Mouse (Mus musculus) liver, embryonic 12.5 days (tissue): ENCODE results near the gene Plpp1. TPM values are rescaled to one million over a fixed set of nuclear protein-coding genes. Genes with fewer than 3 reads are reported as not detected.

ENCODE experiments used
- ATAC-seq: fragments of 200-750 bp; cut with Nextera tagmentation; 2 replicates; pipeline ENCODE4 v1.8.0; 2017; ENCODE audit warnings: moderate number of reproducible peaks, mild to moderate bottlenecking, moderate library complexity
- H3K27ac ChIP-seq: fragments of 300-500 bp; sonication (generic); 2 replicates; pipeline ENCODE4 v1.5.1; 2016; ENCODE audit warnings: mild to moderate bottlenecking
- H3K27me3 ChIP-seq: fragments of 300-500 bp; sonication (generic); replicated peaks from 2 replicates; pipeline ENCODE4 v1.6.1; 2016; ENCODE audit warnings: mild to moderate bottlenecking, moderate library complexity
- H3K36me3 ChIP-seq: fragments of 300-500 bp; sonication (generic); 2 replicates; pipeline ENCODE4 v1.6.1; 2016; ENCODE audit warnings: mild to moderate bottlenecking, moderate library complexity
- H3K4me1 ChIP-seq: fragments of 300-500 bp; sonication (generic); 2 replicates; pipeline ENCODE4 v1.6.1; 2016
- H3K4me2 ChIP-seq: fragments of 300-500 bp; sonication (generic); 2 replicates; pipeline ENCODE4 v1.6.1; 2016; ENCODE audit warnings: mild to moderate bottlenecking, moderate library complexity
- H3K4me3 ChIP-seq: fragments of 300-500 bp; sonication (generic); 2 replicates; pipeline ENCODE4 v1.5.1; 2016; ENCODE audit warnings: mild to moderate bottlenecking, moderate library complexity
- H3K9ac ChIP-seq: fragments of 300-500 bp; sonication (generic); 2 replicates; pipeline ENCODE4 v1.6.1; 2016; ENCODE audit warnings: mild to moderate bottlenecking, moderate library complexity
- H3K9me3 ChIP-seq: fragments of 300-500 bp; sonication (generic); replicated peaks from 2 replicates; pipeline ENCODE4 v1.6.1; 2016; ENCODE audit warnings: mild to moderate bottlenecking, moderate library complexity
- WGBS: fragments of 180-500 bp; shearing (Covaris S2); methylation state at CpG from one replicate; pipeline ENCODE4 v1.1.7; 2016; ENCODE audit not compliant: insufficient replicate concordance; 5-methylcytosine and 5-hydroxymethylcytosine counted together
- polyA plus RNA-seq: library from polyadenylated mRNA; unstranded; fragments of >200 nt; fragmentation: Nextera tagmentation; extraction: Ambion mirVana; gene quantifications from 2 replicates; pipeline ENCODE4 v1.2.1, GENCODE M21; 2016

Gene Plpp1
- 28.6 and 30.8 TPM in 2 replicates for polyA plus RNA-seq

- under 1% methylated on average over 83 of the region's 83 CpGs for WGBS
Observed at GRCm38 (mm10) chr13:112800597-112801380, at the start of gene Plpp1. TSS of gene Plpp1 (plus strand) at chr13:112800792.

DNA sequence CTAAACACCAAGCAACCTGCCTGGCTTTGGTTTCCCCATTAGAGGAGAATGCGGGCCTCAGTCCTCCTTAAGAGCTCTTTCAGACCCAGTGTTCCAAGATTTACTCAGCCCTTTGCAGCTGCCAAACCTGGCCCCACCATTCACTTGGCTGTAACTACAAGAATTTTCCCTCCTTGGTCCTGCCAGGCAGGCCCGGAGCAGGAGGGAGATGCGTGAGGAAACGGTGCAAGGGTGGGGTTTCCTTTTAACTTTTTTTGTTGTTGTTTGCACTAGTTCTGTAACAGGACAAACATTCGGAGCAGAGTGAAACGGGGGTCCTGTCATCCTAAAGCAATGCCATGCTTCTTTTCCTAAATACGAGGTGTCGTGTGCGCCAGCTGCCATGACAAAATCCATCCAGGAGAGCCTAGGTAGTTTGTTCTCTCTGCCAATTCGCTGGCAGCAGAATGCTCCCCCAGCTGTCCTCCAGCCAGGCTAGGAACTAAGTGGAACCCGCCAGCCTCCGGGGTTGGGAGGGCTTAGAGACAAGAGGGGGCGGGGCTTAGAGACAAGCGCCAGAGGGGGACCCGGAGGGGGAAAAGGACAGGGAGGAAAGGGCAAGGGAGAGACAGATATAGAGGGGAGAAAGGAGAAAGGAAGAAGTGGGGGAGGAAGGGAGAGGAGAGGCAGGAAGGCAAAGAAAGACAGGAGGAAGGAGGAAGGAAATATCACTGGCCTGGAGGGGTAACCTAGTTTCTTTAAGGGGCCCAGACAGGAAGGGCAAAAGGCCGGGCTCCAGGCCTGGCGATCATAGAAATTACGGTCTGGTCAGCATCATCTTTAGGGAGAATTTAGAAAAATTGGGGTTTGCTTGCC, 48.9 kb upstream of the Plpp1 start:
- peak; percentile 68 for ATAC-seq
- no peaks in the 10 kb centered on the region for H3K9me3 ChIP-seq
- peak overlapping the region; percentile 70 for H3K9ac ChIP-seq
- peak overlapping the region; percentile 38 for H3K4me3 ChIP-seq
- peak overlapping the region; percentile 66 for H3K4me2 ChIP-seq
- no peaks in the 10 kb centered on the region for H3K27me3 ChIP-seq
- no peaks in the 10 kb centered on the region for H3K36me3 ChIP-seq
- H3K27ac ChIP-seq = peak overlapping the region; percentile 95
- 13% methylated on average over 18 of the region's 18 CpGs for WGBS
- peaks cover 73% of the 10 kb centered on the region for H3K4me1 ChIP-seq

More at GRCm38 (mm10) chr13:112800597-112801380, at the start of gene Plpp1:
- Histone ChIP-seq H3K27ac (peak within 1 kb of the TSS; percentile 89), H3K27me3 (peaks cover 16% of the 10 kb centered on the region; the same call in 1 of the 2 replicates), H3K4me2 (peak within 1 kb of the TSS; percentile 95), H3K4me3 (peak within 1 kb of the TSS; percentile 80), H3K4me1 (peaks cover 29% of the 10 kb centered on the region; the same call in 1 of the 2 replicates), H3K36me3 (peaks cover 4% of the 10 kb centered on the region), H3K9me3 (no peaks in the 10 kb centered on the region), H3K9ac (peak within 1 kb of the TSS; percentile 87)
- peak; percentile 96 for ATAC-seq

- Histone ChIP-seq H3K9ac (peak overlapping the region; percentile 70; the same call in 1 of the 2 replicates), H3K4me3 (peak overlapping the region; percentile 38; the same call in 1 of the 2 replicates), H3K4me2 (peak overlapping the region; percentile 66), H3K9me3 (no peaks in the 10 kb centered on the region), H3K27me3 (0 out of 2 replicates have a peak, but pooled peaks cover 3% of the 10 kb centered on the region), H3K4me1 (peaks cover 65% of the 10 kb centered on the region), H3K36me3 (no peaks in the 10 kb centered on the region), H3K27ac (peak overlapping the region; percentile 95)
- WGBS = 55% methylated on average over 11 of the region's 11 CpGs
- no peak for ATAC-seq
Observed at GRCm38 (mm10) chr13:112752309-112752975, 48.1 kb upstream of the Plpp1 start.

- H3K4me3 ChIP-seq = no peak overlapping the region
- no peak for ATAC-seq
- no peak overlapping the region for H3K9ac ChIP-seq
- WGBS = 73% methylated on average over 9 of the region's 9 CpGs
- H3K9me3 ChIP-seq = no peaks in the 10 kb centered on the region
- H3K4me1 ChIP-seq = peaks cover 54% of the 10 kb centered on the region
- H3K27me3 ChIP-seq = 0 out of 2 replicates have a peak, but pooled peaks cover 6% of the 10 kb centered on the region
- no peaks in the 10 kb centered on the region for H3K36me3 ChIP-seq
- no peak overlapping the region for H3K4me2 ChIP-seq
- H3K27ac ChIP-seq = peak overlapping the region; percentile 3
Observed at GRCm38 (mm10) chr13:112753522-112753921, 47.1 kb upstream of the Plpp1 start.

DNA sequence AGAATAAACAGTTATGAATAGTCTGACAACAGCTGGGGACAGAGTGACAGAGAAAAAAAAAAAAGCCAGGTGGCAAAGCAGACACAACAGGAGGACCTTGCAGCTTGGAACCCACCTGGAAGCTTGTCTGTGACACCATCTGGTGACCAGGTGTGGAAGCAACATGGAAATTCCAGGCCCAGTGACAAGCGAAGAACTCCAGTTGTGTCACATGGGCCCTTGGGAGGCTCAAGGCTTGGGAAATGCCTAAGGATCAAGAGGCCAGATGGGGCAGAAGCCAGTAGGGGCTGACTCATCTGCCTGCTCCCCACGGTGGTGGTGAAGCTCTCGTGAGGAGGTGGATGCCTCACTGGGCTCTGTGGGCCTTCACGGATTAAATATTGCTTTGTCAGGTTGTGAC, 45.7 kb upstream of the Plpp1 start:
- Histone ChIP-seq H3K9ac (no peak overlapping the region), H3K4me3 (no peak overlapping the region), H3K36me3 (no peaks in the 10 kb centered on the region), H3K9me3 (no peaks in the 10 kb centered on the region), H3K27me3 (0 out of 2 replicates have a peak, but pooled peaks cover 6% of the 10 kb centered on the region), H3K27ac (no peak overlapping the region), H3K4me1 (peaks cover 49% of the 10 kb centered on the region), H3K4me2 (no peak overlapping the region)
- WGBS = 50% methylated on average over 4 of the region's 4 CpGs
- ATAC-seq = no peak

DNA sequence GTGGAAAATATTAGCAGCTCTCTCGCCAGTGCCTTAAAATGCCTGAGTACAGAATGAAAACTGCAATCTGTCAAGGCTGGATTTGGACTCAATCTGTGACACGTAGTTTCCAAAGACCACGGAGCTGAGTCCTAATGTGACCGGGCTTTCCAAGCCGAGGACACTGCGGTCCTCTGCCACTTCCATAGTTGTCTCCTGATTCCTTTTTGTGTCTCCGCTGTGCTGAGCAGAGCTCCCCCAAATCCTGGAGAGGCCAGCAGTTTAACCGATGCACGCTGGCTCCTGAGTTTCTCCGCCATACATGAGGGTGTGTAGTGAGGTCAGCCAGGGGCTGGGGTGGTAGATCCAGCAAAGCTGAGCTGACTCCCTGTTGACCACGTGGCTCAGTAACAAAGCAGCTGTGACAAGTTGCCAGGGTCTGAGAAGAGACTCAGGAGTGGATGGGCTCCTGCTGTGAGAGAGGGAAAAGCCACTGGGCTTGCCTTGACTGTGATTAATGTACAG, 45.0 kb upstream of the Plpp1 start:
- Histone ChIP-seq H3K27ac (no peak overlapping the region; the same call in 1 of the 2 replicates), H3K36me3 (no peaks in the 10 kb centered on the region), H3K4me2 (no peak overlapping the region), H3K9me3 (no peaks in the 10 kb centered on the region), H3K27me3 (0 out of 2 replicates have a peak, but pooled peaks cover 8% of the 10 kb centered on the region), H3K4me1 (peaks cover 48% of the 10 kb centered on the region), H3K9ac (no peak overlapping the region), H3K4me3 (no peak overlapping the region)
- ATAC-seq = no peak
- 67% methylated on average over 11 of the region's 11 CpGs for WGBS

DNA sequence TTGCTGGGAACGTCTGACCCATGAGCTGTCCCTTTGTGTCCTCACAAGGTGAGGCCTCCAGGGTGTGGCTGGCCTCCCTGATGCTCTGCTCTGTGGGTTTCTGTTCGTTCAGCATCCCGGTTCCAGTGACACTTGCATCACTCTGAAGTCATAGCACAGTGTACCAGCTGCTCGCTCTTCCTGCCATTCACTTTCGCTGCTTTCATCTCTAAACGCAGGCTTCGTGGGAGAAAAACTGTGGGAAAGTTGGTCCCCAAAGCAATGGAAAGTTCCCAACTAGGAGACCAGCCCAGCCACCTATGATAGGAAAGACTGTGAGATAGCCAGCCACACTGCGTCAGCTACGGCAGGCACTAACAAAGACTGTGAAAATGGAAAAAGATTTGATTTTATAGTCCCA, 43.2 kb upstream of the Plpp1 start:
- H3K36me3 ChIP-seq = no peaks in the 10 kb centered on the region
- 0 out of 2 replicates have a peak, but pooled peaks cover 13% of the 10 kb centered on the region for H3K27me3 ChIP-seq
- WGBS = 75% methylated on average over 9 of the region's 9 CpGs
- H3K4me3 ChIP-seq = no peak overlapping the region
- H3K9me3 ChIP-seq = no peaks in the 10 kb centered on the region
- no peak overlapping the region for H3K9ac ChIP-seq
- H3K27ac ChIP-seq = no peak overlapping the region
- H3K4me2 ChIP-seq = no peak overlapping the region
- H3K4me1 ChIP-seq = peaks cover 39% of the 10 kb centered on the region
- ATAC-seq = no peak

DNA sequence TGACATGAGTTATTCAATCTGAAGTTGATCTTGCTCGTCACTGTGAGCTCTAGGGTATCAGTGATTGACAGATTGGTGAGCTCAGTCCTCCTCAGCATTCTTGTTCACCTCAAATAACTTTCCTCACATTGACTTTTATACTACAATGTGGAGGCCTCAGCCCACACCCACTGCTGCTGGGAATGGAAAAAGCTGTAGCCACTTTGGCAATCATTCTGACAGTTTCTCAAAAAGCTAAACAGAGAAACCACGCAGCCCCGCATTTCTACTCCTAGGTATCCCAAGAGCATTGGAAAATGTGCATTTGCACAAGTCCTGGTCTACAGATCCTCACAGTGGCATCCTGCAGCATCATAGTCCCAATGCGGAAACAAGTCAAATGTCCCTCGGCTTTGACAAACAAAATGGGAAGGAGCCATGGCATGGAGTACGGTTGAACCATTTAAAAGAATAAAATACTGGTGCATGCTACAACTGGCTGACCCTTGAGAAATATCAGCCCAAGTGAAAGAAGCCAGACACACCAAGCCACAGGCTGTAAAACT, 42.0 kb upstream of the Plpp1 start:
- 80% methylated on average over 6 of the region's 6 CpGs for WGBS
- H3K9ac ChIP-seq = no peak overlapping the region
- no peak overlapping the region; the same call in 1 of the 2 replicates for H3K27ac ChIP-seq
- H3K4me1 ChIP-seq = peaks cover 33% of the 10 kb centered on the region
- H3K36me3 ChIP-seq = no peaks in the 10 kb centered on the region
- H3K4me2 ChIP-seq = no peak overlapping the region
- H3K9me3 ChIP-seq = no peaks in the 10 kb centered on the region
- no peak for ATAC-seq
- H3K4me3 ChIP-seq = no peak overlapping the region
- H3K27me3 ChIP-seq = 0 out of 2 replicates have a peak, but pooled peaks cover 13% of the 10 kb centered on the region

- Histone ChIP-seq H3K4me3 (no peak overlapping the region), H3K4me1 (peaks cover 40% of the 10 kb centered on the region), H3K4me2 (no peak overlapping the region), H3K9me3 (no peaks in the 10 kb centered on the region), H3K9ac (peak overlapping the region; percentile 13; the same call in 1 of the 2 replicates), H3K27ac (no peak overlapping the region), H3K36me3 (no peaks in the 10 kb centered on the region), H3K27me3 (0 out of 2 replicates have a peak, but pooled peaks cover 18% of the 10 kb centered on the region)
- no peak for ATAC-seq
- 66% methylated on average over 9 of the region's 9 CpGs for WGBS
Observed at GRCm38 (mm10) chr13:112759364-112759763, 41.2 kb upstream of the Plpp1 start.

GRCm38 (mm10) chr13:112759777-112760537, 40.6 kb upstream of the Plpp1 start:
- Histone ChIP-seq H3K4me1 (peaks cover 38% of the 10 kb centered on the region), H3K27ac (no peak overlapping the region)
- ATAC-seq = no peak

More at GRCm38 (mm10) chr13:112759777-112760537, 40.6 kb upstream of the Plpp1 start:
- Histone ChIP-seq H3K9ac (no peak overlapping the region), H3K4me3 (no peak overlapping the region), H3K9me3 (no peaks in the 10 kb centered on the region), H3K36me3 (no peaks in the 10 kb centered on the region), H3K27me3 (0 out of 2 replicates have a peak, but pooled peaks cover 18% of the 10 kb centered on the region), H3K4me2 (no peak overlapping the region)
- 53% methylated on average over 15 of the region's 15 CpGs for WGBS
